Mouse (Mus musculus) cerebellum, adult 8-10 months (tissue): ENCODE results near the gene Prkar2a.

Source experiments
- DNase-seq: peaks from one replicate; pipeline ENCODE4 v3.0.0; 2022

Gene Prkar2a

DNA sequence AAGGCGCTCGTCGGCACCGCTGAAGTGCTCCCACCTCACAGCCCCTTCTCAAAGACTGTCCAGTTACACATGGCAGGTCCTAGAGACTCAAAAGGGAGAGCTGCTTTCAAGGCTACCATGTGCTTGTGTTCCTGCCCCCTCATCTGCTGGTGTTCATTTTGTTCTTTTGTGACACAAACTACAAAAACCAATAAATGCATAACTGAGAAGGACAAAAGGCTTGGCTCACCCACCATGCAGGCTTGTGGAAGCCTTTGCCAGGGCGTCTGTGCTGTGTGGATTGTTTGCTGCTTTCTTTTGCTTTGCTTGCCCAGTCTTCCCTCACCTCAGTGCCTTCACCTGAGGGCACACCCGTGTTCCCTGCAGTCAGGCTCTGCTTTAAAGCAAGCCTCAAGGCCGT is 108.4 kb downstream of the Prkar2a start:
- DNase-seq = no peak

DNA sequence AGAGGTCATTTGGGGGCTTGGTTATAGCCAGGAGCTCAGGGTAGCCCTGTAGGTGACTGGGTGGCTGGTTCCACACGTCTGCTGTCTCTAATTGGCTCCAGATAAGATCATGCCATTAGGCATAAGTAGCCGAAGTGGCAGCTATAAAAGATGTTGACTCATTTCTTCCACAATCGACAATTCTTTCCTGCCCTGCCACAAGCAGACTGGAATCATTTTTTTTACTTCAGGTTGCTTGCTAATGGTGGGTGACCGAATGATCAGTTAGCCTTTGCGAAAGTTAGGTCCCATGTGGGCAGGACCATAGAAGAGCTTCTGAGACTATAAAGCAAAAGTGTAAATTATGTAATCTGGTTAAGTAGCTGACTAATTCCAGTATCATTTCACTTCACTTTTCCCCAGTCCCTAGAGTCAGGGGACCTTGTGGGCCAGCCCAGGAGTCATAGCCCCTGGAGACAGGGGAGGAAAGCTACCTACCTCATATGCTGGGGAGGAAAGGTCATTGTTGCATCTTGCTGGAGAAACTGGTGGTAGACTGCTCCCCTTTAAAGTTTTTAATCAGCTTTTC is 109.5 kb downstream of the Prkar2a start:
- no peak for DNase-seq

DNA sequence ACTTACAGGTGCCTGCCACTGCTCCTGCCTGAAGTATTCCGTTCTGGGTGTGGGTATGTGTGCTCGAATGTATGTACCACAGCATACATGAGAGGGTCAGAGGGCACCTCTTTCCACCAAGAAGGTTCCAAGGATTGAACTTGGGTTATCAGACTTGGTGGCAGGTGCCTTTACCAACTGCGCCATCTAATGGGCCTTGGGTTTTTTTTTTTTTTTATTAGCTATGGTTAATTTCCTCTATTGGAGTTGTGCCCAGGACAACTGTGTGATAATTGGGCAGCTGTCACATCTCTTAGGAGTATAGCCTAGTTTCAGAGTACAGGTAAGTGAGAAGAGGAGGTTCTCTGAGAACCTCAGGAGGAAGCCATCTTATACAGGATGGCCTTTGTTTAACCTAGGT is 110.5 kb downstream of the Prkar2a start:
- no peak for DNase-seq
